Mouse (Mus musculus) adrenal gland, adult 18-20 months (tissue): ENCODE data around the gene Lipm. TPM values are rescaled to one million over a fixed set of nuclear protein-coding genes. Genes with fewer than 3 reads are reported as not detected.

Source experiments
- DNase-seq, 2 experiments: peaks; one replicate each; pipeline ENCODE4 v3.0.0; 2021 to 2022; ENCODE audit warnings: low spot score in 2 of 2
- long read RNA-seq, 2 experiments: library from polyadenylated mRNA; stranded (forward); transcript quantifications; one replicate each; pipeline ENCODE4 v2.0.0; 2021
- total RNA-seq, 2 experiments: library from RNA; stranded (reverse); gene quantifications; 1 replicate in 1 of 2; 2 replicates in 1 of 2; pipeline ENCODE4 v1.2.3; 2021

Lipm gene
- total RNA-seq, result not detected
- long read RNA-seq, experiment 1, result 0 reads
- long read RNA-seq, experiment 2, result 0 reads

GRCm38 (mm10) chr19:34100633-34101032, at the start of gene Lipm:
Gene Lipm, plus strand, starts transcription at chr19:34100933.
- DNase-seq, result no peak

GRCm38 (mm10) chr19:34051502-34051901, 49.2 kb upstream of the Lipm start:
- DNase-seq, result no peak

- no peak for DNase-seq
Measured at GRCm38 (mm10) chr19:34063547-34063946, 37.2 kb upstream of the Lipm start.

GRCm38 (mm10) chr19:34064059-34064458, 36.7 kb upstream of the Lipm start:
- no peak for DNase-seq

- peak in 1 of 2 experiments; percentile 4 for DNase-seq
Measured at GRCm38 (mm10) chr19:34066779-34067472, 33.8 kb upstream of the Lipm start, which contains the start of gene Lipn. Gene Lipn, plus strand, starts transcription at chr19:34067358.

- DNase-seq, result no peak
Measured at GRCm38 (mm10) chr19:34074239-34074638, 26.5 kb upstream of the Lipm start.

- no peak for DNase-seq
Measured at GRCm38 (mm10) chr19:34078130-34078529, 22.6 kb upstream of the Lipm start.

- DNase-seq, result no peak
Measured at GRCm38 (mm10) chr19:34089011-34089680, 11.6 kb upstream of the Lipm start.

GRCm38 (mm10) chr19:34095381-34095780, 5.4 kb upstream of the Lipm start:
- DNase-seq, result no peak

- DNase-seq, result no peak
Measured at GRCm38 (mm10) chr19:34096228-34096627, 4.5 kb upstream of the Lipm start.

GRCm38 (mm10) chr19:34101888-34102287, 1.2 kb downstream of the Lipm start:
- no peak for DNase-seq

GRCm38 (mm10) chr19:34104841-34105240, 4.1 kb downstream of the Lipm start:
- DNase-seq, result peak in 1 of 2 experiments; percentile 2

- no peak for DNase-seq
Measured at GRCm38 (mm10) chr19:34119102-34119501, 18.4 kb downstream of the Lipm start.

GRCm38 (mm10) chr19:34119653-34120052, 18.9 kb downstream of the Lipm start:
- DNase-seq, result no peak

GRCm38 (mm10) chr19:34120107-34120731, 19.5 kb downstream of the Lipm start:
- DNase-seq, result no peak

GRCm38 (mm10) chr19:34138720-34139430, 38.1 kb downstream of the Lipm start:
- no peak for DNase-seq

- no peak for DNase-seq
Measured at GRCm38 (mm10) chr19:34139431-34140046, 38.8 kb downstream of the Lipm start.

- DNase-seq, result no peak
Measured at GRCm38 (mm10) chr19:34148421-34148820, 47.7 kb downstream of the Lipm start.

- DNase-seq, result no peak
Measured at GRCm38 (mm10) chr19:34151909-34152308, 51.2 kb downstream of the Lipm start.

- DNase-seq, result no peak
Measured at GRCm38 (mm10) chr19:34153263-34154144, 52.8 kb downstream of the Lipm start.
